Mouse (Mus musculus) stomach, embryonic 15.5 days (tissue): ENCODE measurements around the gene Kazald1. TPM values are rescaled to one million over a fixed set of nuclear protein-coding genes. Genes with fewer than 3 reads are reported as not detected.
"Not testable (repeated sequence)": the region's sequence is repeated elsewhere in the genome, so short reads cannot be mapped to it uniquely, and the experiment has no call there.

ENCODE experiments used
- ATAC-seq: fragments of 200-750 bp; cut with Nextera tagmentation; 2 replicates; pipeline ENCODE4 v1.8.0; 2017; ENCODE audit warnings: low read depth, moderate number of reproducible peaks, moderate TSS enrichment; ENCODE audit not compliant: insufficient read depth, low FRiP score
- H3K27ac ChIP-seq: fragments of 300-500 bp; sonication (generic); 2 replicates; pipeline ENCODE4 v1.5.1; 2015; ENCODE audit warnings: mild to moderate bottlenecking, inconsistent platforms
- H3K27me3 ChIP-seq: fragments of 300-500 bp; sonication (generic); replicated peaks from 2 replicates; pipeline ENCODE4 v1.6.1; 2015; ENCODE audit warnings: inconsistent platforms
- H3K36me3 ChIP-seq: fragments of 300-500 bp; sonication (generic); 2 replicates; pipeline ENCODE4 v1.6.1; 2015; ENCODE audit warnings: inconsistent platforms
- H3K4me1 ChIP-seq: fragments of 300-500 bp; sonication (generic); 2 replicates; pipeline ENCODE4 v1.6.1; 2015; ENCODE audit warnings: inconsistent platforms
- H3K4me2 ChIP-seq: fragments of 300-500 bp; sonication (generic); 2 replicates; pipeline ENCODE4 v1.6.1; 2015; ENCODE audit warnings: mild to moderate bottlenecking, inconsistent platforms
- H3K4me3 ChIP-seq: fragments of 300-500 bp; sonication (generic); replicated peaks from 2 replicates; pipeline ENCODE4 v1.5.1; 2015; ENCODE audit warnings: inconsistent platforms
- H3K9ac ChIP-seq: fragments of 300-500 bp; sonication (generic); 2 replicates; pipeline ENCODE4 v1.6.1; 2015; ENCODE audit warnings: inconsistent platforms
- H3K9me3 ChIP-seq: fragments of 300-500 bp; sonication (generic); 2 replicates; pipeline ENCODE4 v1.6.1; 2016; ENCODE audit warnings: inconsistent platforms
- WGBS: fragments of 180-500 bp; shearing (Covaris S2); methylation state at CpG from one replicate; pipeline ENCODE4 v1.1.7; 2015; 5-methylcytosine and 5-hydroxymethylcytosine counted together
- polyA plus RNA-seq: library from polyadenylated mRNA; unstranded; fragments of >200 nt; fragmentation: Nextera tagmentation; extraction: Ambion mirVana; gene quantifications from 2 replicates; pipeline ENCODE4 v1.2.1, GENCODE M21; 2015

Kazald1 gene
- polyA plus RNA-seq, 1 experiment from 2014 or later: 50.1 TPM

- H3K27ac ChIP-seq, ATAC-seq, H3K4me1 ChIP-seq, H3K9ac ChIP-seq, H3K9me3 ChIP-seq, H3K4me3 ChIP-seq, H3K36me3 ChIP-seq, H3K27me3 ChIP-seq, H3K4me2 ChIP-seq: not testable (repeated sequence)
- 81% methylated on average over 7 of the region's 7 CpGs for WGBS
Observed at GRCm38 (mm10) chr19:45038198-45038597, 36.8 kb upstream of the Kazald1 start.

GRCm38 (mm10) chr19:45040214-45040613 is 34.8 kb upstream of the Kazald1 start:
- Histone ChIP-seq H3K27me3 (peaks cover 20% of the 10 kb centered on the region), H3K4me2 (no peak overlapping the region), H3K9ac (no peak overlapping the region), H3K36me3 (no peaks in the 10 kb centered on the region), H3K27ac (no peak overlapping the region), H3K9me3 (no peaks in the 10 kb centered on the region), H3K4me1 (no peaks in the 10 kb centered on the region), H3K4me3 (no peak overlapping the region)
- no peak for ATAC-seq
- 46% methylated on average over 13 of the region's 13 CpGs for WGBS

GRCm38 (mm10) chr19:45044389-45044927 is 30.6 kb upstream of the Kazald1 start:
- 63% methylated on average over 11 of the region's 11 CpGs for WGBS

GRCm38 (mm10) chr19:45045236-45045635 is 29.8 kb upstream of the Kazald1 start:
- 41% methylated on average over 15 of the region's 15 CpGs for WGBS
- Histone ChIP-seq H3K4me2 (no peak overlapping the region), H3K4me1 (peaks cover 30% of the 10 kb centered on the region), H3K9ac (no peak overlapping the region), H3K27ac (no peak overlapping the region), H3K27me3 (peaks cover 22% of the 10 kb centered on the region), H3K9me3 (no peaks in the 10 kb centered on the region), H3K4me3 (no peak overlapping the region), H3K36me3 (no peaks in the 10 kb centered on the region)
- no peak for ATAC-seq

More at GRCm38 (mm10) chr19:45044389-45044927, 30.6 kb upstream of the Kazald1 start:
- no peaks in the 10 kb centered on the region for H3K36me3 ChIP-seq
- H3K4me3 ChIP-seq: no peak overlapping the region
- H3K27me3 ChIP-seq: peaks cover 27% of the 10 kb centered on the region
- ATAC-seq: no peak
- no peak overlapping the region for H3K27ac ChIP-seq
- H3K4me2 ChIP-seq: no peak overlapping the region
- H3K9ac ChIP-seq: no peak overlapping the region
- no peaks in the 10 kb centered on the region for H3K9me3 ChIP-seq
- H3K4me1 ChIP-seq: peaks cover 30% of the 10 kb centered on the region

DNA sequence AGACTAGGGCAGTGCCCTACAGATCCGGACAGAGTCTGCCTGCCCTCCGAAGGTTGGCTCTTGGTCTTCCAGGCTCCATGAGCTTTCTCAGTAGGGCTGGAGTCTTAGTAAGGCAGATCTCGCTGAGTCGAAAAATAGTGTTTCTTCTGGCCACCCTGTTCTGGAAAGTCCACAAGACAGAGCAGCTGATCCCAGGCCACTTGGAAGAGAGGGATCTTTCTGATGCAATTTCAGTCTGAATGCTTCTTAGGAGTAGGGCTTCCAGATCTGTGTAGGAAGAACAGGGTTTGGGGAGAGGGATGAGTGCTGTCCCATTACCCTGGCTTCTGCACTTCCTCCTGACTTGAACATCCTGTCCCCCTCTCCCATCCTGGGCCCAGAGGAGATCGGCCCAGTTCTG is 29.4 kb upstream of the Kazald1 start, which contains the start of gene Pdzd7:
Gene Pdzd7, minus strand, starts transcription at position 67 of the 400 bp plus-strand sequence.
- Histone ChIP-seq H3K9me3 (no peaks in the 10 kb centered on the region), H3K4me3 (peak within 1 kb of the TSS; percentile 54), H3K4me1 (peaks cover 30% of the 10 kb centered on the region), H3K27ac (0 out of 2 replicates have a peak within 1 kb of the TSS, but pooled peaks have one; percentile 95), H3K36me3 (no peaks in the 10 kb centered on the region), H3K9ac (no peak within 1 kb of the TSS), H3K27me3 (peaks cover 18% of the 10 kb centered on the region), H3K4me2 (peak within 1 kb of the TSS; percentile 92)
- no peak for ATAC-seq
- WGBS: 77% methylated on average over 5 of the region's 5 CpGs

GRCm38 (mm10) chr19:45046523-45047321 is 28.3 kb upstream of the Kazald1 start:
- ATAC-seq: peak; percentile 44; the same call in 1 of the 2 replicates
- Histone ChIP-seq H3K27ac (peak overlapping the region; percentile 95), H3K36me3 (no peaks in the 10 kb centered on the region), H3K27me3 (peaks cover 18% of the 10 kb centered on the region), H3K4me3 (peak overlapping the region; percentile 54), H3K9me3 (no peaks in the 10 kb centered on the region), H3K4me1 (peaks cover 30% of the 10 kb centered on the region), H3K4me2 (peak overlapping the region; percentile 92), H3K9ac (peak overlapping the region; percentile 47; the same call in 1 of the 2 replicates)
- 1% methylated on average over 34 of the region's 34 CpGs for WGBS

DNA sequence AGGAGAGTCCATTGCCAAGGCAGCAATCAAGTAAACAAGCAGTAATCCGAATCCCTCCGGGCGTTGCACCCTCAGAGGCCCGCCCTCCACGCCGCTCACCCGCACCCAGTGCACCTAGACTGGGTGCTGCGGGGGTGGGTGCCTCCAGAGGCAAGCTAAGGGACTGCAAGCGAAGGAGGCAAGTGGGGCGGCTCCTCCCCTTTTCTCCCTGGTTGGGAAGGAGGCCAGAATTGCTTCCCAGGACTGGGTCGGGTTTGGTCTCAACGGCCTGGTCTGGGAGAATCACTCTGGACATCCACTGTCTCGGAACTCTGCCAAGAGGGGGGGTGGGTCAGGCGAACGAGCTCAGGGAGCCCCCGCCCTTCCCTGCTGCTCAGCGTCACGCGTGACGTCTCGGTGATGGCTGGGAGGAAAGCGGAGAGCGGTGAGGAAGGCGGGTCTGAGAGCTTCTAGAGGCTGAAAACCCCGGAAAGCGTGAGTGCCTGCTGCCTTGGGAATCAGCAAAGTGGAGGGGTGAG is 27.6 kb upstream of the Kazald1 start, which contains the start of gene Sfxn3:
Gene Sfxn3, plus strand, starts transcription at position 87 of the 518 bp plus-strand sequence.
- peak within 1 kb of the TSS; percentile 54 for H3K4me3 ChIP-seq
- ATAC-seq: peak; percentile 80
- peaks cover 30% of the 10 kb centered on the region for H3K4me1 ChIP-seq
- H3K9me3 ChIP-seq: no peaks in the 10 kb centered on the region
- peak within 1 kb of the TSS; percentile 95 for H3K27ac ChIP-seq
- H3K4me2 ChIP-seq: peak within 1 kb of the TSS; percentile 92
- 0% methylated on average over 26 of the region's 26 CpGs for WGBS
- peaks cover 18% of the 10 kb centered on the region for H3K27me3 ChIP-seq
- no peaks in the 10 kb centered on the region for H3K36me3 ChIP-seq
- H3K9ac ChIP-seq: peak within 1 kb of the TSS; percentile 47

DNA sequence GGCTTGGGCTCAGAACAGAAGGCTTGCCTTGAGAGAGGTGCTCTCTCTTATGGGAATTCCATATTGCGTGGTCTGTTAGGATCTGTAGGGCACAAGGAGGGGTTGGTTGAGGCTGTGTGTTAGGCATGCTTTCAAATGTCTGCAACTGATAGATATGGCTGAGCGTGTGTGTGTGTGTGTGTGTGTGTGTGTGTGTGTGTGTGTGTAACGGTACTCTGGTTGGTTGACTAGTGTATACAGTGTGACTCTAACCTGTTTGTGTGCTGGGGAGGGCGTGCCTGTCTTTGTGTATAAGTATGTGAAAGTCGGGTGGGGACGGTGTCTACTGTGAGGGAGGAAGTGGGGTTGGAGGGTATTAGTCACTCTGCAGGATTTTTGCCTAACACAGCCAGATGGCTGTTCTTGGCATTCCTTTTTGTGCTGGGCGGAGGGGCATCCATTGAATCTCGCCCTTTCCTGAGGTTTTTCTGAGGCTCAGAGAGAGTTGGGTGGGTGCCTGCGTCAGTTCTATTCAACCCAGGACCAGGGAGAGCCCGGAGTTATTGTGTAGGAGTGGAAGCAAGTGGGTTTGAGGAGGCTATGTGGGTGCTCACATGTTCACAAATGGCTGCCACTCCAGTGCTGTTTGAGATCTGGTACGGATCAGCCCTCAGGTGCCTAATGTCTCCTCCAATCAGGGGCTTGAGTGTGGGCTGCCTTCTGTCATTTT is 27.0 kb upstream of the Kazald1 start:
- peak; percentile 71 for ATAC-seq
- H3K9me3 ChIP-seq: no peaks in the 10 kb centered on the region
- H3K27ac ChIP-seq: peak overlapping the region; percentile 95
- H3K27me3 ChIP-seq: peaks cover 18% of the 10 kb centered on the region
- H3K4me3 ChIP-seq: peak overlapping the region; percentile 54
- WGBS: 14% methylated on average over 11 of the region's 11 CpGs
- H3K36me3 ChIP-seq: no peaks in the 10 kb centered on the region
- peak overlapping the region; percentile 92 for H3K4me2 ChIP-seq
- H3K4me1 ChIP-seq: peaks cover 30% of the 10 kb centered on the region
- H3K9ac ChIP-seq: peak overlapping the region; percentile 47

DNA sequence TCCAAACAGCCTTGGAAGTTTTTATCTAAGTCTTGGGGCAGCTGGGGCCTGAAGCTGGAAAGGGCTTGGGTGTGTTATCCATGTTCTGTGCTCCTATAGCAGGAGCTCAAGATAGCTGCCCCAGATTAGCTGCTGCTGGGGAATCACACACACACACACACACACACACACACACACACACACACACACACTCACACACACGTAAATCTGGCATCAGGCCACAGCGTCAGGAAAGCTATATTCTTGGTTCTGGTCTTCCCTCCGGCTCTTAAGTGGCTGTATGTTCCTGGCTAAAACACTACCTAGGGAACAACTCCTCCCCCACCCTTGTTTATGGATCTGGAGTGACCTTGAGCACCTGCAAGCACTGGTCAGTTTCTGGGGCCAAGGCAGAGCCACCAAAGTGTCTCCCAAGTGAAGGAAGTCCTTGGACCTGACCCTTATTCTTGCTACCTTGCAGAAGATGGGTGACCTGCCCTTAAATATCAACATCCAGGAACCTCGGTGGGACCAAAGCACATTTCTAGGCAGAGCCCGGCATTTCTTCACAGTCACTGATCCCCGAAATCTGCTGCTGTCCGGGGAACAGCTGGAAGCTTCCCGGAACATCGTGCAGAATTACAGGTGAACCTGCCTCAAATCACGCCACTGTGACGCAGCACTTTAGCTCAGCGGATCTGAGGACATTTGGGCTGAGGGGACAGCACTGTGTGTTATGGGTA is 26.2 kb upstream of the Kazald1 start:
- H3K4me1 ChIP-seq: peaks cover 30% of the 10 kb centered on the region
- H3K4me3 ChIP-seq: peak overlapping the region; percentile 54
- peaks cover 18% of the 10 kb centered on the region for H3K27me3 ChIP-seq
- H3K27ac ChIP-seq: peak overlapping the region; percentile 95
- H3K36me3 ChIP-seq: no peaks in the 10 kb centered on the region
- H3K9me3 ChIP-seq: no peaks in the 10 kb centered on the region
- 73% methylated on average over 12 of the region's 12 CpGs for WGBS
- no peak overlapping the region for H3K9ac ChIP-seq
- ATAC-seq: no peak
- peak overlapping the region; percentile 92 for H3K4me2 ChIP-seq

DNA sequence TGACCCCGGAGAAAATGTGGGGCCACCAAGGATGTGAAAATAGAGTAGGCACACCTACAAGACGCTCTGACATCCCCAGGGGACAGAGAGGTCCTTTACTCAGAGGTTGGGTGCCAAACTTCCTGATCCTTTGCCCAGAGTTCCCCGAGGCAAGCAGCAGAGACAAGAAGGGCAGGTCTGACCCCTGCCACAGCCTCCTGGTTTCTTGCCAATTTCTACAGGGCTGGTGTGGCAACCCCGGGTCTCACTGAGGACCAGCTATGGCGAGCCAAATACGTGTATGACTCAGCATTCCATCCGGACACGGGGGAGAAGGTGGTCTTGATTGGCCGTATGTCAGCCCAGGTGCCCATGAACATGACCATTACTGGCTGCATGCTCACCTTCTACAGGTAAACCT is 25.5 kb upstream of the Kazald1 start:
- 74% methylated on average over 9 of the region's 9 CpGs for WGBS
- H3K27ac ChIP-seq: no peak overlapping the region
- no peak overlapping the region for H3K4me3 ChIP-seq
- no peak overlapping the region for H3K9ac ChIP-seq
- H3K4me1 ChIP-seq: peaks cover 30% of the 10 kb centered on the region
- ATAC-seq: no peak
- H3K36me3 ChIP-seq: no peaks in the 10 kb centered on the region
- no peaks in the 10 kb centered on the region for H3K9me3 ChIP-seq
- no peak overlapping the region for H3K4me2 ChIP-seq
- H3K27me3 ChIP-seq: peaks cover 14% of the 10 kb centered on the region

GRCm38 (mm10) chr19:45053451-45053850 is 21.6 kb upstream of the Kazald1 start:
- no peak for ATAC-seq
- Histone ChIP-seq H3K27ac (no peak overlapping the region), H3K4me2 (no peak overlapping the region), H3K27me3 (no peaks in the 10 kb centered on the region), H3K4me3 (no peak overlapping the region), H3K4me1 (peaks cover 17% of the 10 kb centered on the region), H3K9me3 (no peaks in the 10 kb centered on the region), H3K36me3 (no peaks in the 10 kb centered on the region), H3K9ac (no peak overlapping the region)
- WGBS: 91% methylated on average over 8 of the region's 8 CpGs
